Mouse (Mus musculus) cerebellum, adult 2 months (tissue): ENCODE results near the gene Fitm1. TPM values are rescaled to one million over a fixed set of nuclear protein-coding genes. Genes with fewer than 3 reads are reported as not detected.
A peak's percentile ranks its signal among the peaks of the same experiment; 100 is the strongest.

Experiments used
- DNase-seq, 2 experiments: peaks; one replicate each; pipeline ENCODE4 v3.0.0; 2021
- H3K27ac ChIP-seq: fragments of 200-500 bp; 2 replicates; pipeline ENCODE4 v1.5.1; 2012; ENCODE audit warnings: low read length, control low read depth, inconsistent platforms; ENCODE audit not compliant: insufficient read depth
- H3K27me3 ChIP-seq: fragments of 200-500 bp; 2 replicates; pipeline ENCODE4 v1.6.1; 2012; ENCODE audit warnings: inconsistent platforms, mild to moderate bottlenecking, low read length, moderate library complexity; ENCODE audit not compliant: control insufficient read depth, insufficient read depth
- H3K4me1 ChIP-seq: fragments of 200-500 bp; 2 replicates; pipeline ENCODE4 v1.6.1; 2011; ENCODE audit warnings: low read length; ENCODE audit not compliant: control insufficient read depth, insufficient read depth
- H3K4me3 ChIP-seq: fragments of 200-500 bp; replicated peaks from 2 replicates; pipeline ENCODE3; 2011; ENCODE audit warnings: mild to moderate bottlenecking, low read depth, low read length, control low read depth; ENCODE audit not compliant: insufficient read depth
- CTCF ChIP-seq: fragments of 200-500 bp; IDR thresholded peaks from 2 replicates; pipeline ENCODE4 v1.5.1; 2011; ENCODE audit warnings: low read depth, mild to moderate bottlenecking, control low read depth, low read length, moderate library complexity, borderline replicate concordance; ENCODE audit not compliant: insufficient read depth
- POLR2A ChIP-seq: fragments of 200-500 bp; IDR thresholded peaks from 2 replicates; pipeline ENCODE4 v1.6.1; 2011; ENCODE audit warnings: low read length, control low read depth, borderline replicate concordance; ENCODE audit not compliant: insufficient read depth
- WGBS: fragments of 180-500 bp; shearing (Covaris S2); methylation state at CpG from one replicate; pipeline ENCODE4 v1.1.7; 2018; 5-methylcytosine and 5-hydroxymethylcytosine counted together
- polyA plus RNA-seq: library from polyadenylated mRNA; depleted of rRNA; stranded (reverse); fragments of >200 nt; gene quantifications from 2 replicates; pipeline ENCODE4 v1.2.3, GENCODE M21; 2012

Fitm1 gene
- polyA plus RNA-seq, 1 experiment = not detected

DNA sequence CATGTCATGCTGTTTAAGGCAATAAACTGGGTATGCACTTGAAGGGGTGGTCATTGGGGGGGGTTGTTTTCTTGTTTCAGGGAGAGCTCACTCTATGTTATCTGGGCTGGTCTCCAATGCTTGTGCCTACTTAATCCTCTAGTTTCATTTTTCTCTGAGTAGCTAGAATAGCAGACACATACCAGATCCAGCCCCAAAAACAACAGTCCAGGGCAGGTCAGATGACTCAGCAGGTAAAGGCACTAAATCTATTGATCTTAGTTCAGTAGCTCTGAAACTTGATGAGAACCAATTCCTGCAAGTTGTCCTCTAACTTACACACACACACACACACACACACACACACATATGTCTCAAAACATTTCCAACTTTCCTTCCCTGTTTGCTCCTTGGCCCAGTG lies 3.7 kb upstream of the Fitm1 start:
- Histone ChIP-seq H3K4me3 (no peak overlapping the region), H3K4me1 (no peaks in the 10 kb centered on the region), H3K27ac (no peak overlapping the region), H3K27me3 (no peaks in the 10 kb centered on the region)
- TF ChIP-seq CTCF (no peak), POLR2A (no peak)
- no peak for DNase-seq

DNA sequence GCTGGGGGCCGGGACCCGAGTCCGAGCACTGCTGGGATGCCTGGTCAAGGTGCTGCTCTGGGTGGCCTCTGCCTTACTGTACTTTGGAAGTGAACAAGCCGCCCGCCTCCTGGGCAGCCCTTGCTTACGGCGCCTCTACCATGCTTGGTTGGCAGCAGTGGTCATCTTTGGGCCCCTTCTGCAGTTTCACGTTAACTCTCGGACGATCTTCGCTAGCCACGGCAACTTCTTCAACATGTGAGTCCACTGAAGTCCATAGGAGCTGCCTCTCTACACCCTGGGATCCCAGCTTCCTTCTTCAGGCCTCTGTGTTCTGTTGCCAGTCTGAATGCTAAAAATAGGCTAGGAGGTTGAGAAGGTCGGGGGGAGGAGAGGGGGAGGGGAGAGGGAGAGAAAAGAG lies 294 bp downstream of the Fitm1 start:
- 68% methylated on average over 13 of the region's 13 CpGs for WGBS
- Histone ChIP-seq H3K4me3 (no peak overlapping the region), H3K4me1 (no peaks in the 10 kb centered on the region), H3K27me3 (no peaks in the 10 kb centered on the region), H3K27ac (no peak overlapping the region)
- DNase-seq = no peak
- no peak for TF ChIP-seq CTCF
- no peak for TF ChIP-seq POLR2A

- DNase-seq = no peak
- Histone ChIP-seq H3K4me1 (no peaks in the 10 kb centered on the region), H3K27me3 (no peaks in the 10 kb centered on the region), H3K27ac (no peak overlapping the region), H3K4me3 (no peak overlapping the region)
- no peak for TF ChIP-seq POLR2A
- no peak for TF ChIP-seq CTCF
- 58% methylated on average over 16 of the region's 16 CpGs for WGBS
These were observed 959 bp downstream of the Fitm1 start for GRCm38 (mm10) chr14:55576376-55576775.

- Histone ChIP-seq H3K4me1 (no peaks in the 10 kb centered on the region), H3K27me3 (no peaks in the 10 kb centered on the region), H3K27ac (peak within 1 kb of the TSS; percentile 56), H3K4me3 (peak within 1 kb of the TSS; percentile 66)
- peak; percentile 59 to 64 for DNase-seq
- TF ChIP-seq CTCF (no peak), POLR2A (no peak)
- WGBS = 1% methylated on average over 32 of the region's 32 CpGs
These were observed 2.7 kb downstream of the Fitm1 start, which contains the start of gene Psme1 for GRCm38 (mm10) chr14:55577871-55578667. TSS of gene Psme1 (plus strand) at chr14:55578123.

DNA sequence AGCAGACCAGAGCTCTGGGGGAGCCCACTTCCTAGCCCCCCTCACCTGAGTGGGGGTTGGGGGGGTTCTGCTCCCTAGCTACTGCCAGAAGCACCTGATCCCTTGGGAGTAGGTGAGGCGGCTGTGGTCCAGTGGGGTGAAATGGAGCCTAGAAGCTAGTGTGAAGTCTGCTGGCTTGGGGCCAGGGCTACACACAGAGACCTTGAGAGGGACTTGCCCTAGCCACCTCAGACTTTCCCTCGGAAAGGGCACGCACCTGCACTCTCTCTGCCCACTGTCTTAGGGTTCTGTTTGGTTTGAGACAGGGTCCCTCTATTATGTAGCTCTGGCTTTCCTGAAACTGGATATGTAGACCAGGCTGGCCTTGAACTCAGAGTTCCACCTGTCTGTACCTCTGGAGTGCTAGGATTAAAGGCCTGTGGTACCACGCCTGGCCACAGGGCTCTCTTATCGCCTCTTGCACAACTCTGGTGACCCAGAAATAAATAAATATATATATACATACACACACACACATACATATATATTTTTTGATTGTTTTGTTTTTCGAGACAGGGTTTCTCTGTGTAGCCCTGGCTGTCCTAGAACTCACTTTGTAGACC lies 3.4 kb downstream of the Fitm1 start:
- H3K4me3 ChIP-seq = peak overlapping the region; percentile 66
- peak overlapping the region; percentile 56; the same call in 1 of the 2 replicates for H3K27ac ChIP-seq
- no peaks in the 10 kb centered on the region for H3K27me3 ChIP-seq
- WGBS = 34% methylated on average over 6 of the region's 6 CpGs
- H3K4me1 ChIP-seq = no peaks in the 10 kb centered on the region
- TF ChIP-seq CTCF (no peak), POLR2A (no peak)
- peak in 1 of 2 experiments; percentile 41 for DNase-seq

- Histone ChIP-seq H3K27ac (no peak overlapping the region), H3K27me3 (no peaks in the 10 kb centered on the region), H3K4me1 (no peaks in the 10 kb centered on the region), H3K4me3 (no peak overlapping the region)
- DNase-seq = no peak
- TF ChIP-seq CTCF (no peak), POLR2A (no peak)
- 86% methylated on average over 23 of the region's 23 CpGs for WGBS
These were observed 4.4 kb downstream of the Fitm1 start for GRCm38 (mm10) chr14:55579511-55580496.

DNA sequence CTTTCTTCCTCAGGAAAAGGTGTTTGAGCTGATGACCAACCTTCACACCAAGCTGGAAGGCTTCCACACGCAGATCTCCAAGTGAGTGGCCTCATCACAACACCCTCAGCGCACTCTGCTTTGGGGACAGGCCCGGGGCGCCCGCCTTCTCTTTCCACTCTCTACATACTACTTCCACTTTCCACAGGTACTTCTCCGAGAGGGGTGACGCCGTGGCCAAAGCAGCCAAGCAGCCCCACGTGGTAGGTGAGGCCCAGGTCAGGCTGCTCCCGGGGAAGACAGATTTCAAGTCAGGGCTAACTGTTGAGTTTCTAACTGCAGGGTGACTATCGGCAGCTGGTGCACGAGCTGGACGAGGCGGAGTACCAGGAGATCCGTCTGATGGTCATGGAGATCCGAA lies 5.3 kb downstream of the Fitm1 start:
- Histone ChIP-seq H3K27ac (no peak overlapping the region), H3K27me3 (no peaks in the 10 kb centered on the region), H3K4me1 (peaks cover 3% of the 10 kb centered on the region; the same call in 1 of the 2 replicates), H3K4me3 (no peak overlapping the region)
- TF ChIP-seq CTCF = no peak
- no peak for TF ChIP-seq POLR2A
- 92% methylated on average over 16 of the region's 16 CpGs for WGBS
- no peak for DNase-seq
